Mouse (Mus musculus) neural tube, embryonic 11.5 days (tissue): Measurements from ENCODE around the gene Etv5. TPM values are rescaled to one million over a fixed set of nuclear protein-coding genes. Genes with fewer than 3 reads are reported as not detected.
A peak's percentile ranks its signal among the peaks of the same experiment; 100 is the strongest.

Source experiments
- ATAC-seq: fragments of 200-750 bp; cut with Nextera tagmentation; 2 replicates; pipeline ENCODE4 v1.8.0; 2017; ENCODE audit warnings: moderate number of reproducible peaks, mild to moderate bottlenecking, moderate TSS enrichment, moderate library complexity; ENCODE audit not compliant: insufficient read depth, low FRiP score, low TSS enrichment
- DNase-seq: peaks from one replicate; pipeline ENCODE4 v3.0.0-alpha.2; 2015; ENCODE audit warnings: low spot score
- H3K27ac ChIP-seq: fragments of 300-500 bp; sonication (generic); 2 replicates; pipeline ENCODE4 v1.5.1; 2014; ENCODE audit warnings: low read depth, mild to moderate bottlenecking, low read length
- H3K27me3 ChIP-seq: fragments of 300-500 bp; sonication (generic); 2 replicates; pipeline ENCODE4 v1.6.1; 2014; ENCODE audit warnings: mild to moderate bottlenecking, low read length, mixed read lengths; ENCODE audit not compliant: control insufficient read depth, insufficient read depth
- H3K36me3 ChIP-seq: fragments of 300-500 bp; sonication (generic); 2 replicates; pipeline ENCODE4 v1.6.1; 2014; ENCODE audit warnings: mild to moderate bottlenecking, low read length, moderate library complexity, mixed read lengths; ENCODE audit not compliant: control insufficient read depth, insufficient read depth
- H3K4me1 ChIP-seq: fragments of 300-500 bp; sonication (generic); 2 replicates; pipeline ENCODE4 v1.6.1; 2014; ENCODE audit warnings: low read length, mixed read lengths; ENCODE audit not compliant: control insufficient read depth, insufficient read depth
- H3K4me2 ChIP-seq: fragments of 300-500 bp; sonication (generic); 2 replicates; pipeline ENCODE4 v1.6.1; 2014; ENCODE audit warnings: low read depth, mild to moderate bottlenecking, moderate library complexity
- H3K4me3 ChIP-seq: fragments of 300-500 bp; sonication (generic); 2 replicates; pipeline ENCODE4 v1.5.1; 2014; ENCODE audit warnings: low read depth, low read length
- H3K9ac ChIP-seq: fragments of 300-500 bp; sonication (generic); 2 replicates; pipeline ENCODE4 v1.6.1; 2014; ENCODE audit warnings: mild to moderate bottlenecking, low read length
- H3K9me3 ChIP-seq: fragments of 300-500 bp; sonication (generic); 2 replicates; pipeline ENCODE4 v1.6.1; 2016; ENCODE audit warnings: low read length; ENCODE audit not compliant: control insufficient read depth
- WGBS: fragments of 180-500 bp; shearing (Covaris S2); extraction: QIAGEN DNeasy Blood & Tissue Kit; methylation state at CpG from one replicate; pipeline ENCODE4 v1.1.7; 2014; 5-methylcytosine and 5-hydroxymethylcytosine counted together
- polyA plus RNA-seq: library from polyadenylated mRNA; unstranded; fragments of >200 nt; fragmentation: Nextera tagmentation; extraction: Ambion mirVana; gene quantifications from 2 replicates; pipeline ENCODE4 v1.2.1, GENCODE M21; 2014

The Etv5 gene
- polyA plus RNA-seq, 1 experiment from 2014 or later, result 19.5 TPM

- Histone ChIP-seq H3K36me3 (no peaks in the 10 kb centered on the region), H3K9me3 (no peaks in the 10 kb centered on the region), H3K4me3 (no peak overlapping the region), H3K27me3 (peaks cover 4% of the 10 kb centered on the region; the same call in 1 of the 2 replicates), H3K4me2 (no peak overlapping the region), H3K4me1 (peaks cover 17% of the 10 kb centered on the region), H3K27ac (no peak overlapping the region), H3K9ac (no peak overlapping the region)
- 35% methylated on average over 5 of the region's 5 CpGs for WGBS
- ATAC-seq, result no peak
- DNase-seq, result no peak
These were observed 5.0 kb downstream of the Etv5 start for GRCm38 (mm10) chr16:22434530-22434929.

- H3K27ac ChIP-seq, result no peak overlapping the region
- no peak for ATAC-seq
- no peak overlapping the region for H3K4me3 ChIP-seq
- 8% methylated on average over 12 of the region's 12 CpGs for WGBS
- DNase-seq, result no peak
- no peak overlapping the region for H3K9ac ChIP-seq
- H3K4me2 ChIP-seq, result peak overlapping the region; percentile 30; the same call in 1 of the 2 replicates
- H3K27me3 ChIP-seq, result peaks cover 4% of the 10 kb centered on the region; the same call in 1 of the 2 replicates
- no peaks in the 10 kb centered on the region for H3K36me3 ChIP-seq
- H3K9me3 ChIP-seq, result no peaks in the 10 kb centered on the region
- H3K4me1 ChIP-seq, result peaks cover 20% of the 10 kb centered on the region
These were observed 5.6 kb downstream of the Etv5 start for GRCm38 (mm10) chr16:22433944-22434343.

GRCm38 (mm10) chr16:22431773-22432172 is 7.7 kb downstream of the Etv5 start:
- no peaks in the 10 kb centered on the region for H3K36me3 ChIP-seq
- DNase-seq (no peak), ATAC-seq (no peak)
- H3K27me3 ChIP-seq, result peaks cover 4% of the 10 kb centered on the region; the same call in 1 of the 2 replicates
- no peak overlapping the region for H3K9ac ChIP-seq
- H3K4me2 ChIP-seq, result no peak overlapping the region
- WGBS, result 92% methylated on average over 11 of the region's 12 CpGs
- H3K27ac ChIP-seq, result no peak overlapping the region
- H3K4me3 ChIP-seq, result no peak overlapping the region
- peaks cover 17% of the 10 kb centered on the region for H3K4me1 ChIP-seq
- no peaks in the 10 kb centered on the region for H3K9me3 ChIP-seq

GRCm38 (mm10) chr16:22431335-22431734 is 8.2 kb downstream of the Etv5 start:
- Histone ChIP-seq H3K4me3 (no peak overlapping the region), H3K27me3 (peaks cover 4% of the 10 kb centered on the region; the same call in 1 of the 2 replicates), H3K4me1 (peaks cover 17% of the 10 kb centered on the region), H3K4me2 (no peak overlapping the region), H3K9me3 (no peaks in the 10 kb centered on the region), H3K27ac (no peak overlapping the region), H3K36me3 (no peaks in the 10 kb centered on the region), H3K9ac (no peak overlapping the region)
- DNase-seq (no peak), ATAC-seq (no peak)
- WGBS, result 63% methylated on average over 2 of the region's 2 CpGs

- H3K27me3 ChIP-seq, result no peaks in the 10 kb centered on the region
- no peaks in the 10 kb centered on the region for H3K36me3 ChIP-seq
- H3K9ac ChIP-seq, result no peak overlapping the region
- peaks cover 17% of the 10 kb centered on the region for H3K4me1 ChIP-seq
- H3K4me3 ChIP-seq, result no peak overlapping the region
- 0 out of 2 replicates have a peak overlapping the region, but pooled peaks have one; percentile 1 for H3K27ac ChIP-seq
- DNase-seq (no peak), ATAC-seq (no peak)
- H3K4me2 ChIP-seq, result no peak overlapping the region
- no peaks in the 10 kb centered on the region for H3K9me3 ChIP-seq
- WGBS, result 71% methylated on average over 16 of the region's 16 CpGs
These were observed 9.1 kb downstream of the Etv5 start for GRCm38 (mm10) chr16:22430211-22430951.

GRCm38 (mm10) chr16:22429377-22429776 is 10.1 kb downstream of the Etv5 start:
- H3K4me3 ChIP-seq, result no peak overlapping the region
- 0 out of 2 replicates have a peak overlapping the region, but pooled peaks have one; percentile 10 for H3K27ac ChIP-seq
- 5% methylated on average over 8 of the region's 8 CpGs for WGBS
- peak; percentile 20; the same call in 1 of the 2 replicates for ATAC-seq
- no peaks in the 10 kb centered on the region for H3K27me3 ChIP-seq
- H3K4me2 ChIP-seq, result peak overlapping the region; percentile 41
- DNase-seq, result no peak
- H3K9me3 ChIP-seq, result no peaks in the 10 kb centered on the region
- H3K9ac ChIP-seq, result no peak overlapping the region
- H3K4me1 ChIP-seq, result peaks cover 13% of the 10 kb centered on the region
- H3K36me3 ChIP-seq, result no peaks in the 10 kb centered on the region

GRCm38 (mm10) chr16:22428853-22429341 is 10.6 kb downstream of the Etv5 start:
- H3K4me3 ChIP-seq, result no peak overlapping the region
- no peaks in the 10 kb centered on the region for H3K27me3 ChIP-seq
- H3K9me3 ChIP-seq, result no peaks in the 10 kb centered on the region
- H3K4me1 ChIP-seq, result peaks cover 9% of the 10 kb centered on the region; the same call in 1 of the 2 replicates
- H3K27ac ChIP-seq, result 0 out of 2 replicates have a peak overlapping the region, but pooled peaks have one; percentile 10
- WGBS, result 5% methylated on average over 9 of the region's 9 CpGs
- DNase-seq (peak; percentile 89), ATAC-seq (peak; percentile 91)
- H3K4me2 ChIP-seq, result peak overlapping the region; percentile 41
- no peaks in the 10 kb centered on the region for H3K36me3 ChIP-seq
- no peak overlapping the region for H3K9ac ChIP-seq

- no peaks in the 10 kb centered on the region for H3K9me3 ChIP-seq
- H3K27me3 ChIP-seq, result no peaks in the 10 kb centered on the region
- H3K27ac ChIP-seq, result no peak overlapping the region
- H3K9ac ChIP-seq, result no peak overlapping the region
- no peak overlapping the region for H3K4me3 ChIP-seq
- 0 out of 2 replicates have a peak, but pooled peaks cover 6% of the 10 kb centered on the region for H3K4me1 ChIP-seq
- DNase-seq (no peak), ATAC-seq (no peak)
- H3K36me3 ChIP-seq, result no peaks in the 10 kb centered on the region
- no peak overlapping the region for H3K4me2 ChIP-seq
- 84% methylated on average over 7 of the region's 7 CpGs for WGBS
These were observed 12.7 kb downstream of the Etv5 start for GRCm38 (mm10) chr16:22426866-22427265.

- WGBS, result 67% methylated on average over 5 of the region's 5 CpGs
- no peaks in the 10 kb centered on the region for H3K4me1 ChIP-seq
- no peaks in the 10 kb centered on the region for H3K9me3 ChIP-seq
- H3K9ac ChIP-seq, result no peak overlapping the region
- no peaks in the 10 kb centered on the region for H3K27me3 ChIP-seq
- no peak for DNase-seq
- ATAC-seq, result no peak
- H3K4me3 ChIP-seq, result no peak overlapping the region
- no peaks in the 10 kb centered on the region for H3K36me3 ChIP-seq
- no peak overlapping the region for H3K27ac ChIP-seq
- H3K4me2 ChIP-seq, result no peak overlapping the region
These were observed 17.3 kb downstream of the Etv5 start for GRCm38 (mm10) chr16:22422256-22422655.
